Mouse (Mus musculus): ENCODE measurements around the gene Sytl1.

DNA sequence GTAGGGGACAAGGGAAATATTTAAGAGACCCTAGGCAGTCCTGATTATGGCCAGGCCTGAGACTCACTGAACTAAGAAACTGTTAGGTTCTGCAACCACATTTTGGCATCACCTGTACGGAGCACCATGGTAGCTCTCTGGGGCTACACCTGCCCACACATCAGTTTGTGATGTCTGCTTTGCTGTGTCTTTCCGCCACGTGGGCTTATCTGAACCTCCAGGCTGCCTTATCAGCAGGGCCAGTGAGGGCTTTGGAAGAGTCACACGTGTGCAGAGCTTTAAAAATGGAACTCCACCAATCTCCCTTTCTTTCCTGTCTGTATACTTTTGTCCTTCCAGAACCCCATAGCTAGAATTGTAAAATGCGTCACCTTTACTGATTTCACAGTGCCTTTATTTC lies 23.0 kb upstream of the Sytl1 start:
- TF ChIP-seq ZC3H11A (IDR thresholded peaks at IDR 0.05; ENCODE audit: borderline replicate concordance, low read depth, low read length) (no peak), CHD2 (IDR thresholded peaks at IDR 0.05; ENCODE audit: low read depth, low read length) (no peak), MAFK (IDR thresholded peaks at IDR 0.05; ENCODE audit: insufficient read depth, low read depth, low read length) (no peak), HCFC1 (IDR thresholded peaks at IDR 0.05; ENCODE audit: borderline replicate concordance, insufficient read depth, low read length) (no peak), ZNF384 (IDR thresholded peaks at IDR 0.05; ENCODE audit: low read depth, low read length) (no peak)
